Mouse (Mus musculus): Measurements from ENCODE around the gene Polr2i. TPM values are rescaled to one million over a fixed set of nuclear protein-coding genes. Genes with fewer than 3 reads are reported as not detected.
"Not testable (repeated sequence)": the region's sequence is repeated elsewhere in the genome, so short reads cannot be mapped to it uniquely, and the experiment has no call there.

Gene Polr2i
- polyA plus RNA-seq (2014; fragmentation: Nextera tagmentation; extraction: Ambion mirVana), result 173 and 268 TPM in 2 replicates

- H3K4me1 ChIP-seq (ENCODE audit: control insufficient read depth, insufficient read depth, low read length), result peaks cover 17% of the 10 kb centered on the region
- H3K9ac ChIP-seq (ENCODE audit: low read depth, low read length), result peak within 1 kb of the TSS; percentile 82
- peak within 1 kb of the TSS; percentile 82 for H3K4me3 ChIP-seq (ENCODE audit: low read length)
- peak within 1 kb of the TSS; percentile 73 for H3K4me2 ChIP-seq (replicated peaks; ENCODE audit: low read depth, low read length)
- ATAC-seq (ENCODE audit: low FRiP score, low TSS enrichment), result peak; percentile 95
- no peaks in the 10 kb centered on the region for H3K27me3 ChIP-seq (ENCODE audit: control insufficient read depth, insufficient read depth, low read length)
- H3K9me3 ChIP-seq (ENCODE audit: control insufficient read depth, low read length), result no peaks in the 10 kb centered on the region
- peak within 1 kb of the TSS; percentile 88 for H3K27ac ChIP-seq (ENCODE audit: low read depth, low read length)
- under 1% methylated on average over 67 of the region's 67 CpGs for WGBS
- peaks cover 37% of the 10 kb centered on the region for H3K36me3 ChIP-seq (ENCODE audit: control insufficient read depth, insufficient read depth, low read length)
Observed at GRCm38 (mm10) chr7:30231669-30232454, at the start of gene Polr2i, which contains the start of gene Tbcb. Polr2i (plus strand) TSS chr7:30231948. Tbcb (minus strand) TSS chr7:30232272.

DNA sequence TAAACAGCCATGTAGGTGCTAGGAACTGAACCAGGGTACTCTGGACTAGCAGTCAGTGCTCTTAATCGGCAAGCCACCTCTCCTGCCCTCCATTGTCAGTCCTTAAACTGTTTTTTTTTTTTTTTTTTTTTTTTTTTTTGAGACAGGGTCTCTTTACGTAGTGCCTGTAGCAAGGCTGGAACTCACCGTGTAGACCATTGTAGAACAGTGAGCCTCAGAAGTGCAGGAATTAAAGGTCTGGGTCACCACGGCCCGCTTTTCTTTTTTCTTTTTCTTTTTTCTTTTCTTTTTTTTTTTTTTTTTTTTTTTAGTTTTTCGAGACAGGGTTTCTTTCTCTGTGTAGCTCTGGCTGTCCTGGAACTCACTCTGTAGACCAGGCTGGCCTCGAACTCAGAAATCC lies 48.6 kb upstream of the Polr2i start:
- not testable (repeated sequence) for H3K27me3 ChIP-seq (ENCODE audit: control insufficient read depth, insufficient read depth, low read length); H3K9me3 ChIP-seq (ENCODE audit: control insufficient read depth, low read length); H3K4me2 ChIP-seq (replicated peaks; ENCODE audit: low read depth, low read length); ATAC-seq (ENCODE audit: low FRiP score, low TSS enrichment); H3K4me3 ChIP-seq (ENCODE audit: low read length); H3K4me1 ChIP-seq (ENCODE audit: control insufficient read depth, insufficient read depth, low read length); H3K27ac ChIP-seq (ENCODE audit: low read depth, low read length); H3K9ac ChIP-seq (ENCODE audit: low read depth, low read length)
- 81% methylated on average over 7 of the region's 7 CpGs for WGBS
- H3K36me3 ChIP-seq (ENCODE audit: control insufficient read depth, insufficient read depth, low read length), result peaks cover 35% of the 10 kb centered on the region

GRCm38 (mm10) chr7:30183879-30184289 lies 47.9 kb upstream of the Polr2i start, which contains the start of gene Cox7a1:
Cox7a1 (plus strand) TSS chr7:30184144.
- H3K4me3 ChIP-seq (ENCODE audit: low read length), result peak within 1 kb of the TSS; percentile 3; the same call in 1 of the 2 replicates
- peaks cover 35% of the 10 kb centered on the region for H3K36me3 ChIP-seq (ENCODE audit: control insufficient read depth, insufficient read depth, low read length)
- peak within 1 kb of the TSS; percentile 30 for H3K4me2 ChIP-seq (replicated peaks; ENCODE audit: low read depth, low read length)
- peak within 1 kb of the TSS; percentile 32; the same call in 1 of the 2 replicates for H3K9ac ChIP-seq (ENCODE audit: low read depth, low read length)
- no peaks in the 10 kb centered on the region; the same call in 1 of the 2 replicates for H3K4me1 ChIP-seq (ENCODE audit: control insufficient read depth, insufficient read depth, low read length)
- ATAC-seq (ENCODE audit: low FRiP score, low TSS enrichment), result peak; percentile 58
- H3K27me3 ChIP-seq (ENCODE audit: control insufficient read depth, insufficient read depth, low read length), result no peaks in the 10 kb centered on the region
- H3K27ac ChIP-seq (ENCODE audit: low read depth, low read length), result no peak within 1 kb of the TSS
- 3% methylated on average over 11 of the region's 11 CpGs for WGBS
- H3K9me3 ChIP-seq (ENCODE audit: control insufficient read depth, low read length), result no peaks in the 10 kb centered on the region

DNA sequence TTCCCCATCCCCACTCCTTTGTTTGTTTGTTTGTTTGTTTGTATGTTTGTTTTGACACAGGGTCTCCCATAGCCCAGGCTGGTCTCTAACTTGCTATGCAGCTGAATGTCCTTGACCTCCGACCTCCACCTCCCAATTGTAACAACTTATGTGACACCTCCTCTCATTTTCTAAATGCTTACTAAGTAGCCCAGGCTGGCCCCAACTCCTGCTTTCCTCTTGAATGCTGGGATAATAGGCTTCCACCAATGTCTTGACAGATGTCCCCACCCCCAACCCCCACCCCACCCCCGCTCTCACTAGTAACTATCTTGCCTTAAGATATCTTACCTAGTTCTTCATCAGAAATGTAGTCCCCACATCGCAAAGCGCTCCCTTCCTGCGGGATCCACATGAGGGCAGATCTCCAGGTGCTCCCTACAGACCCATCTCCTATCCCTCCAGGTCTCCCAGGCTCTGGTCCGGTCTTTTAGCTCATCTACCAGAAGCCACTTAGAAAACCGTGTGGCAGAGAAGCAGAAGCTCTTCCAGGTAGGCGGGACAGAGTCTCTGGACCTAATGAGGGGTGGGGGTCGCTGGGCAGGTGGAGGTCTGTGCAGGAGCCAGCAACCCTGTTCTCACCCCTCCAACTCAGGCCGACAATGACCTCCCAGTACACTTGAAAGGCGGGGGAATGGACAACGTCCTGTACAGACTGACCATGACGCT lies 47.0 kb upstream of the Polr2i start:
- no peaks in the 10 kb centered on the region; the same call in 1 of the 2 replicates for H3K4me1 ChIP-seq (ENCODE audit: control insufficient read depth, insufficient read depth, low read length)
- H3K4me2 ChIP-seq (replicated peaks; ENCODE audit: low read depth, low read length), result no peak overlapping the region
- peaks cover 39% of the 10 kb centered on the region for H3K36me3 ChIP-seq (ENCODE audit: control insufficient read depth, insufficient read depth, low read length)
- ATAC-seq (ENCODE audit: low FRiP score, low TSS enrichment), result no peak
- H3K9me3 ChIP-seq (ENCODE audit: control insufficient read depth, low read length), result no peaks in the 10 kb centered on the region
- no peak overlapping the region for H3K9ac ChIP-seq (ENCODE audit: low read depth, low read length)
- H3K4me3 ChIP-seq (ENCODE audit: low read length), result no peak overlapping the region
- H3K27ac ChIP-seq (ENCODE audit: low read depth, low read length), result no peak overlapping the region
- 73% methylated on average over 13 of the region's 13 CpGs for WGBS
- no peaks in the 10 kb centered on the region for H3K27me3 ChIP-seq (ENCODE audit: control insufficient read depth, insufficient read depth, low read length)

DNA sequence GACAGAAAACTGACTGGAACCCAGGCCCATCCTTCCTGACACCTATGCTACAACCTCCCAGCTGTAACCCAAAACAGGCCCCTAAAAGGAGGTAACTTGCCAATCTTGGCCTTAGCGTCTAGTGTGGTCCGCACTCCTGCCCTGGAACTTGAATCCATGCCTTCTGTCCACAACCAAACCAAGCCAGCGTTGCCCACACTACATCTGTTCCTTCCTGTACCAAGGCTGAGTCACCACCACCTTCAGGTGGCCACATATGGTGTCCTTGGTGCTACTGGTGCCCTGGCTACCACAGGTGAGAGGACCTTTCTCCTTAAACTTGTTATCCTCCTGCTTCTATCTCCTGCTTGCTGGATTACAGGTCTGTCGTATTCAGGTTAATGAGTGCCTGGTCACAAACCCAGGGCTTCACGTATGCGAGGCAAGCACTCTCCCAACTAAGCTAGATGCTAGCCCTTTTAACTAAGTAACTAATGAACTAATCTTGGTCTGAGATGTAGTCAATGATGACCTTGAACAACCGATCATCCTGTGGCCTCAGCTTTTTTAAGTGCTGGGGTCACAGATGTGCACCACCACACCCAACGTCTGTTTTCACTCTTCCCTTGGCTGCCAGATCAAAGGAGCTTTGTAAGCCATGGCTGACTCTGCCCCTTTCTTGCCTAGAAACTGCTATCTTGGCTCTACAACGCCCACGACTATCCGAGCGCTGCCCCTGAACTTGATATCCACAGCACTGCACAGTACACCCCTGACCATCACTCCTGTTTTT lies 43.2 kb upstream of the Polr2i start:
- Histone ChIP-seq H3K4me1 (ENCODE audit: control insufficient read depth, insufficient read depth, low read length) (peaks cover 10% of the 10 kb centered on the region), H3K9me3 (ENCODE audit: control insufficient read depth, low read length) (no peaks in the 10 kb centered on the region), H3K27ac (ENCODE audit: low read depth, low read length) (no peak overlapping the region), H3K4me3 (ENCODE audit: low read length) (no peak overlapping the region), H3K4me2 (replicated peaks; ENCODE audit: low read depth, low read length) (no peak overlapping the region), H3K36me3 (ENCODE audit: control insufficient read depth, insufficient read depth, low read length) (peaks cover 62% of the 10 kb centered on the region), H3K27me3 (ENCODE audit: control insufficient read depth, insufficient read depth, low read length) (no peaks in the 10 kb centered on the region), H3K9ac (ENCODE audit: low read depth, low read length) (no peak overlapping the region)
- WGBS, result 71% methylated on average over 12 of the region's 12 CpGs
- no peak for ATAC-seq (ENCODE audit: low FRiP score, low TSS enrichment)

DNA sequence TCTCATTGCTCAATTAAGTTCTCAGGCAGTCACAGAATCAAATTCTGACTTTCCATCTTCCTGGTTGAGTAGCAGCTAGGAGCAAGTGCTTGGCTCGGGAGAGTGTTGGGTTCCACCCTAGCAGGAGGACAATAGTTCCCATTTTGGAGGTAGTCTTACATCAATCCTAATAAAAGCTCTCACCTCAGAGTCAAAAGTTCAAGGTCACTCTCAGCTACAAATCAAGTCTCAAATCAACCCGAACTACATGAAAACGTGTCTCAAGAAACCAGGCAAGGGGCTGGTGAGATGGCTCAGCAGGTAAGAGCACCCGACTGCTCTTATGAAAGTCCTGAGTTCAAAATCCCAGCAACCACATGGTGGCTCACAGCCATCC lies 42.6 kb upstream of the Polr2i start:
- Histone ChIP-seq H3K27me3 (ENCODE audit: control insufficient read depth, insufficient read depth, low read length) (no peaks in the 10 kb centered on the region), H3K9ac (ENCODE audit: low read depth, low read length) (no peak overlapping the region), H3K27ac (ENCODE audit: low read depth, low read length) (no peak overlapping the region), H3K4me3 (ENCODE audit: low read length) (no peak overlapping the region), H3K4me2 (replicated peaks; ENCODE audit: low read depth, low read length) (no peak overlapping the region), H3K9me3 (ENCODE audit: control insufficient read depth, low read length) (no peaks in the 10 kb centered on the region), H3K36me3 (ENCODE audit: control insufficient read depth, insufficient read depth, low read length) (peaks cover 62% of the 10 kb centered on the region), H3K4me1 (ENCODE audit: control insufficient read depth, insufficient read depth, low read length) (peaks cover 11% of the 10 kb centered on the region)
- 59% methylated on average over 4 of the region's 4 CpGs for WGBS
- no peak for ATAC-seq (ENCODE audit: low FRiP score, low TSS enrichment)

- Histone ChIP-seq H3K9me3 (ENCODE audit: control insufficient read depth, low read length) (no peaks in the 10 kb centered on the region), H3K4me1 (ENCODE audit: control insufficient read depth, insufficient read depth, low read length) (peaks cover 15% of the 10 kb centered on the region), H3K4me2 (replicated peaks; ENCODE audit: low read depth, low read length) (no peak overlapping the region), H3K27ac (ENCODE audit: low read depth, low read length) (no peak overlapping the region), H3K9ac (ENCODE audit: low read depth, low read length) (no peak overlapping the region), H3K36me3 (ENCODE audit: control insufficient read depth, insufficient read depth, low read length) (peaks cover 45% of the 10 kb centered on the region), H3K27me3 (ENCODE audit: control insufficient read depth, insufficient read depth, low read length) (no peaks in the 10 kb centered on the region), H3K4me3 (ENCODE audit: low read length) (peak overlapping the region; percentile 87; the same call in 1 of the 2 replicates)
- WGBS, result 79% methylated on average over 12 of the region's 12 CpGs
- no peak for ATAC-seq (ENCODE audit: low FRiP score, low TSS enrichment)
Observed at GRCm38 (mm10) chr7:30192088-30192487, 39.7 kb upstream of the Polr2i start.

- Histone ChIP-seq H3K4me3 (ENCODE audit: low read length) (peak overlapping the region; percentile 87), H3K4me1 (ENCODE audit: control insufficient read depth, insufficient read depth, low read length) (peaks cover 15% of the 10 kb centered on the region), H3K4me2 (replicated peaks; ENCODE audit: low read depth, low read length) (peak overlapping the region; percentile 77), H3K36me3 (ENCODE audit: control insufficient read depth, insufficient read depth, low read length) (peaks cover 36% of the 10 kb centered on the region), H3K27me3 (ENCODE audit: control insufficient read depth, insufficient read depth, low read length) (no peaks in the 10 kb centered on the region), H3K9ac (ENCODE audit: low read depth, low read length) (peak overlapping the region; percentile 87; the same call in 1 of the 2 replicates), H3K9me3 (ENCODE audit: control insufficient read depth, low read length) (no peaks in the 10 kb centered on the region), H3K27ac (ENCODE audit: low read depth, low read length) (peak overlapping the region; percentile 78; the same call in 1 of the 2 replicates)
- 15% methylated on average over 9 of the region's 9 CpGs for WGBS
- peak; percentile 43 for ATAC-seq (ENCODE audit: low FRiP score, low TSS enrichment)
Observed at GRCm38 (mm10) chr7:30193013-30193412, 38.7 kb upstream of the Polr2i start.
